Mouse (Mus musculus) left cerebral cortex, postnatal 4 days (tissue): ENCODE data around the gene Prr36. TPM values are rescaled to one million over a fixed set of nuclear protein-coding genes. Genes with fewer than 3 reads are reported as not detected.
A peak's percentile ranks its signal among the peaks of the same experiment; 100 is the strongest.

ENCODE experiments used
- DNase-seq: peaks from one replicate; pipeline ENCODE4 v3.0.0-alpha.2; 2022
- intact Hi-C: fragments of 180-260 bp; cut with DNase I; formaldehyde crosslinking; loops from one replicate; pipeline ENCODE4 v1.15.1; 2025
- total RNA-seq, 2 experiments: library from RNA; stranded (reverse); gene quantifications; 2 replicates each; pipeline ENCODE4 v1.2.3; 2021

The Prr36 gene
- total RNA-seq, 2 experiments from 2014 or later, result 108 to 109 TPM

DNA sequence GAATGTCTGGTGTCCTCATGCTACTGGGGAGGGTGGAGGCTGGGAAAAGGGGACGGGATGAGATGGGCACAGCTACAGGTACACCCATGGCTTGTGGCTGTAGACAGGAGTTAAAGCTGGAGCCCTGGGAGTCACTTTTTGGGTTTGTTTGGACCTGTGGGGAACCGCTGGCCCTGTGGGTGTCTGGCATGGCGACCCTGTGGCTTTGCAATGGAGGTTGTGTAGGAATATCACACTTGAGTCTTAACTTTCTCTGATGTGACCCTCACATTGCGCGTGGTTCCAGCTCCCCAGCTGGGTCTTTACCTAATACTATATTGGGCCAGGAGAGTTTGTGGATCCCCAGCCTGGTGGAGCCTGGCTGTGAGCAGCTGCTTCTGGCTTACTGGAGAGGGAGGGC lies 27.8 kb upstream of the Prr36 start:
- DNase-seq, result no peak
- intact Hi-C loops, result no loop called here

DNA sequence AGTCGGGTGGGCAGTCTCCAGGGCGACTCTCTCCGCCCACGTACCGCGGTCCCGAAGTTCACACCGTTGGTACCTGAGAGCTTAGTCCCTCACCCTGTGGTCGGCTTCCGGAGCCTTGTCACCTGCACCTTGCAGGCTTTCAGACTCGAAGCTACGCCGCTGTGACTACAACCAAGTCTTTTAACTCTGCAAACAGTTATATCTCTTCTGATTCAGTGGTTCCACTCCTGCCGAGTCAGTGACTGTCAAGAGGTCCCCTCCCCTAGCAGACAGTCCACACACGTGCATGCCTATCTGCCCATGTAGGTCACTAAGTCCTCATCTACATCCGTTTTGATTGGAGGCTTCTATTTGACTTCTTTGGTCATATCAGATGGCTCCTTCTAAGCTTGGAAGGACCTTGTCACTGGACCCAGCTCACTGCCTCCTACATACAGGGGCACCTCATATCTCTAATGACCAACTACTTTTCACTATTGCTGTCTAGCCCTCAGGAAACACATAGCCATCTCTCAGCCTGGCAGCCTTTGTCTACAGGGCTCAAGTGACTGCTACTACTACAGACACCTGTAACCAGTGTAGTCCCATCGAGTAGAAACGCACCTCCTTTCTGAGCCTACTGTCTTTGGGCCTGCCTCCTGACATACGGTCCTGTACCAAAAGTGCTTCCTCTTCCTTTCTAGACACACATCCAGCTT lies 22.1 kb upstream of the Prr36 start:
- intact Hi-C loops, result no loop called here
- DNase-seq, result no peak

DNA sequence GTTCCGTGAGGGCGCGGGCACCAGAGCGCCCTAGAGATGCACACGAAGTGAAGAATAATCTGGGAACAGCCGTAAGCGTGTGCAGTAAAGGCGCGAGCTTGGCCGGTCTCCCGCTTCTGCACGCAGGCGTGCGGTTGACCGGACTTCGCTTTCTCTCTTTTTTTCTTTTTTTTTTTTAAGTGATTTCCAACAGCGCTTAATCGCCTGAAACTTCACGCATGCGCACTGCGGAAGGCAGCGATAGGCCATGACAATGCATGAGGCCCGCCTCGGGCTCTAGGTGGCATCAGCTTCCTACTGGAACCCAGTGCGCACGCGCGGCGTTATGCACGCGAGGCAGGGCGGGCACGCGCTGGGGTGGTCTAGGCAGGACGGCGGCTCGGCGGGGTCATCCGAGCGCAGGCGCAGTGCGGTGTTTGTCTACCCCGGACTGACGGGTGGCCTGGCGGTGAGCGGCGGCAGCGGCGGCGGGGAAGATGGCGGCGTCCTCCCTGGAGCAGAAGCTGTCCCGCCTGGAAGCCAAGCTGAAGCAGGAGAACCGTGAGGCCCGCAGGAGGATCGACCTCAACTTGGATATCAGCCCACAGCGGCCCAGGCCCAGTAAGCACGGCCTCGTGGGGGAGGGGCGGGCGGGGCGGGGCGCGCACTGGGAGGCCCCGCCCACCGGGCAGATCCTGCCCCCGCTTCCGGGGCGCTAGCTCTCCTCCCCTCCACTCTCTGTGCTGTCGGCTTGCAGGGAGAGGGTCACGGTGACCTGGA lies 21.4 kb upstream of the Prr36 start, which contains the start of the genes Map2k7 and Gm49320:
Gene Map2k7, plus strand, starts transcription at position 307 of the 759 bp plus-strand sequence.
Gene Gm49320, plus strand, starts transcription at position 432 of the 759 bp plus-strand sequence.
- intact Hi-C loops, result no loop called here
- peak; percentile 100 for DNase-seq

DNA sequence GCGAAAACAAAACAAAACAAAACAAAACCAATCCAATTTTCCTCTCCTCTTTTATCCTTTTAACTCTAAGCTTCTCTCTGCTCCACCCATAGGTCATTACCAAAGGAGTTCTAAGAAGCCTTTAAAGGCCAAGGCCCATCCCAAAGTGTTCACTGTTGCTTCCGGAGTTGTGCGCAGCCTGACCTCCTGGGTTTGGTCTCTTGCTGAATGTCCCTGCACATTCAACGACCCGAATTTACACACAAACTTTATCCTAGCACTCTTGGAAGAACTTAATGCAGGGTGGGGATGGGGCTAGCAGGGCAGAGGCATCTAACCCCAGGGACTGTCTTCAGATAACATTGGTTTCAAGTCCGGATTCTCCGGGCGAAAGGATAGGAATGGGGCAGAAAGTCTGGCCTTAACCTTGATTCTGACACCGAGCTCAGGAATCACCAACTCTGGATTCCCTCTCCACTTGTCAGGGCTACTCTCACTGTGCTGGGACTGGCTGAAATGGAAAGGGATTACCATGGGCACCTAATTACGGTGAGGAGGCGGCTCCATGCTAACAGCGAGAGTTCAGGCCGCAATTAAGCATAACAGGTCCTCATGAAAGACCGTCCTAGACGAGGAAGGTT lies 20.7 kb upstream of the Prr36 start:
- intact Hi-C loops, result no loop called here

DNA sequence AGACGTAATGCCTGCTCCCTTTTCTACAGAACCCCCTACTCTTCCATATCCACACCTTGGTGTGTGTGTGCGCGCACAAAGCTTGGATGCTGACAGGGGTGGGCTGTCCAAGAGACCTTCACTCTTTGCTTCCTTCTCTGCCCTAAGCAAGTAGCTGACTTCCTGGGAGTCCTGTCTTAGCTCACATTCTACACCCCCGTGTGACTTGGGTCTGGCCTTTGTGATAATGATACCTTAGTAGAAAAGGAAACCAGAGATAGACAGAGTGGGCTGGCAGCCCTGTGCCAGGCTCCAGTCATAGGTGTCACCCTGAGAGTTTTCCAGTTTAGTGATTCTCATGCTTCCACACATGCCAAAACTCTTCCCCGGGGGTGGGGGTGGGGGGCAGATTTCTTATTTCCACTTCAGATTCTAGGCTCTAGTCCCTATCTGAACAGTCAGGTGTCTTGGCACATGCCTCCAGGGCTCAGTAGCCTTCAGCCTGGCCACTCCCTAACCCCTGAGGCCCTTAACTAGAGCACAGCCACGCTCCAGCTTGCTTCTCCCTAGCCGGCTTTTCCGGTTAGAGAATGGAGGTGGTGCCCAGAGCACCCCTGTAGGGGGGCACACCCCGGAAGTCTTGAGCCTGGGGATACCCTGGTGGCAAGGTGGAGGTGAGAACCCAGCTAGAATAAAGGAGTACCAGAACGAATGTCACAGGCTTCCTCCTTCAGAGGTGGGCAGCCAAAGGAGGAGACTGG lies 13.5 kb upstream of the Prr36 start:
- DNase-seq, result no peak
- intact Hi-C loops, result no loop called here

More for the DNA sequence above, 20.7 kb upstream of the Prr36 start:
- DNase-seq, result no peak

DNA sequence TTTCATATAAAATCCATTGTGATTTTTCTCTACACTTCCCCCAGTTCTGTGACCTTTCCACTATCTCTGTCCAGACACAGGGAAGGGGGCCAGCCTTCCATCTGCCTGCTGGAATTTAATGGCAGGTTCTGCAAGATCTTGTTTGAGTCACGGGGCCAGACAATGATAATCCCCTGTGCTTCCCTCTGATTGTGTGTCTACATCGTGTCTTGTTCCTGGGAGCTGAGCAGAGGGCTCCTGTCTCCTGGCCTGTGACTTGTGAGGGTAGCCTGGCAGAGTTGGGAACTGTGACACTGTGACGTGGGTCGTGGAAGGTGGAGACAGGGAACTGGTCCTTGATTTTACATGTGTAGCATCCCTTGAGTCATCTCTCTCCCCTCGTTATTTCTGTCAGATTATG lies 12.5 kb upstream of the Prr36 start:
- no peak for DNase-seq
- intact Hi-C loops, result no loop called here

DNA sequence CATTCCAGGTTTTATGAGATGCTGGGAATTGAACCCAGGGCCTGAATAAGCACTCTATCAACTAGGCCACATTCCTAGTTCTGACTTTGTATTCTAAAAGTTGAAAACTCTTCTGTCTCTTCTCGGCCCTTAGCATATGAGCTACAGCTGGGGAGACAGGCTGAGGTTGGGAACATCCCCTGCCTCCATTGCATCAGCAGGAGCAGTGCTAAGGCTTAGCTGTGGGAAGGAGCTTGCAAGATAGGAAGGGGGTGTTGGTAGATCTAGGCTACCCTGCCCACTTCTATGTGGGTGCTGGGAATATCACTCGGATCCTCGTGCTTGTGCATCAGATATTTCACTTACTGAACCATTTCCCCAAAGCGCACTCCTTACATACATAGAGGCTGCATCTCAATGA lies 10.7 kb upstream of the Prr36 start:
- no peak for DNase-seq
- intact Hi-C loops, result no loop called here

DNA sequence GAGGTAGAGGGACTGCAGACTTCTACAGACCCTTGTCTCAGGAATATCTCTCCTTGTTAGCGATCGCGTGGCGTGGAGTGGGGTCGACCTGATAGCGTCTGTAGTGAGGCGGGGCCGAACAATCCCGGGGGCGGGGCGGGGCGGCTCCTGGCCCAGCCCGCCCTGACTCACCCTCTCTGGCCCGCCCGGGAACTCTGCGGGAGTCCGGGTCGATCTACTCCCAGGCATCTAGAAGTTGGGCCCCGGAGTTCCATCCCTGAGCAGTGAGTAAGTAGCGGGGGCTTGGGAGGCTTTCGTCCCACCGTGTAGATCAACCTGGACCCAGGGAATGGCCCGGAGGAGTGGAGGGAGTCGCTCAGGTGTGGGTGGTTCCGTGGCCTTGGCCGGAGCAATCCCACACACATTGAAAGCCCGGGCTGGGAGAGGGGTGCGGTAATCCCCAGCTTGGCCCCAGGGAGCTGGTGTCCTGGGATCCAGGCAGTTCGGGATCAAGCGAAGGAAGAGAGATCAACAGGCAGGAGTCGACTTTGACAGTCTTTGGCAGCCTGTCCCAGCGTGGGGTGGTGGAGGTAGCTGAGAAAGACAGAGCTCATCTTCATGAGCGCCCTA lies 9.6 kb upstream of the Prr36 start, which contains the start of gene Lrrc8e:
Gene Lrrc8e, plus strand, starts transcription at position 89 of the 609 bp plus-strand sequence.
- intact Hi-C loops, result no loop called here

DNA sequence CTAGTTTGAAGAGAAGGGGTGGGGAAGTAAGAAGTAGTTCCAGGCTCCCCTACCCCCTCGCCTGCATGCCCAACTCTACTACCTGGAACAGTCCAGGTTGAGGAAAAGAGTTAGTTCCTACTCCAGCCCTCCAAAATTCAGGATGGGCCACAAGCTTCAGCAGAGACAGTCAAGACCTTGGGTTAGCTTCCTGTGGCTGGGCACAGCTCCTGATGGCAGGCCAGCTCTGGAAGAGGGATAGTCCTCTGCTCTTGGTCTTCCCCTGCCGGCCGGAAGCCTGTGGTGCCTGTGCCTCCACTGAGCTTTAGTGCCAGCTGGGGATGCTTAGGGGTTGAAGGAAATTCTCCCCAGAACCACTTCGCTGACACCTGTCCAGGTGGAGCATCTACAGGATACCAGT lies 9.1 kb upstream of the Prr36 start:
- DNase-seq, result no peak
- intact Hi-C loops, result no loop called here

More for the DNA sequence above, 9.6 kb upstream of the Prr36 start, which contains the start of gene Lrrc8e:
- no peak for DNase-seq

DNA sequence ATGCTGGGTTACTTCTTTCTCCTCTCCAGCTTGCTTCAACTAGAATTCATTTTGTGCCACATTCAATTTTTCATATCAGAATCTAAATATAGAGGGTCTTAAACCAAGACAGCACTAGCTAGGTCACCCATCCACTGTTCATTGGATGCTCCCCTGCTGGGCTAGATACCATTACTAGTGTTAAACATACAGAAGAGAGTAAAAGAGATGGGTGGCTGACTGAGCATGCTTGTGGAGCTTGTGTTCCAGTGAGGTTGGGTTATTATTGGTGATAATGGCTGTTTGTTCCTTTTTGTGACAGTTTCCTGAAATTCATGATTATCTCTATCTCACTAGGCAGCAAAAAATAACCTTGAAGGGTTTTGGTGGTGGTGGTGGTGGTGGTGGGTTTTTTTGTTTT lies 4.8 kb upstream of the Prr36 start:
- intact Hi-C loops, result no loop called here

DNA sequence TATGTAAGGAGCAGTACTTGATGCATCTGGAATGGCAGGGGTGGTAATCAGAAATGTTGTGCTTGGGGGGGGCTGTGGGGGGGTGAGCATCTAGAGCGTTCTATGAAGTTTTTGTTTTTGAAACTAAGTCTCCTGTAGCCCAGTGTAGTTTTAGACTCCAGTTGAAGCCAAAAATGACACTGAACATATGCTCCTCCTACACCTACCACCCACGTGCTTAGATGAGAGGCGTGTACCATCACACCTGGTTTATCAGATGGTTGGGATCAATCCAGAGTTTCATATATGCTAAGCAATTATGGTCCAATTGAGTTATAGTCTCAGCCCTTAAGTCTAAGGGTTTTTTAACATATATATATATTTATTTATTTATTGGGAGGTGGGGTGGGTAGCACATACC lies 2.4 kb upstream of the Prr36 start:
- intact Hi-C loops, result no loop called here
- DNase-seq, result no peak

More for the DNA sequence above, 4.8 kb upstream of the Prr36 start:
- no peak for DNase-seq

DNA sequence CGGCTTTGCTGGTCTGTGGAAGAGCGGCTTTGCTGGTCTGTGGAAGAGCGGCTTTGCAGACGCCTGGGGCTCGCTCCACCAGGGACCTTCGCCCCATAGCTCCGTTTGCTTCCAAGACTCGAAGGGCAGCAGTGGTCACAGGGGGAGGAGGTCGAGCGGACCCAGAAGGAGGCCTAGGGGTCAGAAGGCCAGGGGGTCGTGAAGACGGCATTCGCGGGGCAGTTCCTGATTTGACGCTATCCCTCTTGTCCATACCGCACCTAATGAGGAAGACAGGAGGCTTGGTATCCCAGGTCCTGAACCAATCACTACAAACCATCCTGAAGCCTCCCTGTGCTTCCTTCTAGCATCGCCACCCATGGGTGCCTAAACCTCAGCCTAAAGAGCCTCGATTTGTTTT lies 963 bp downstream of the Prr36 start:
- intact Hi-C loops, result no loop called here
- no peak for DNase-seq

DNA sequence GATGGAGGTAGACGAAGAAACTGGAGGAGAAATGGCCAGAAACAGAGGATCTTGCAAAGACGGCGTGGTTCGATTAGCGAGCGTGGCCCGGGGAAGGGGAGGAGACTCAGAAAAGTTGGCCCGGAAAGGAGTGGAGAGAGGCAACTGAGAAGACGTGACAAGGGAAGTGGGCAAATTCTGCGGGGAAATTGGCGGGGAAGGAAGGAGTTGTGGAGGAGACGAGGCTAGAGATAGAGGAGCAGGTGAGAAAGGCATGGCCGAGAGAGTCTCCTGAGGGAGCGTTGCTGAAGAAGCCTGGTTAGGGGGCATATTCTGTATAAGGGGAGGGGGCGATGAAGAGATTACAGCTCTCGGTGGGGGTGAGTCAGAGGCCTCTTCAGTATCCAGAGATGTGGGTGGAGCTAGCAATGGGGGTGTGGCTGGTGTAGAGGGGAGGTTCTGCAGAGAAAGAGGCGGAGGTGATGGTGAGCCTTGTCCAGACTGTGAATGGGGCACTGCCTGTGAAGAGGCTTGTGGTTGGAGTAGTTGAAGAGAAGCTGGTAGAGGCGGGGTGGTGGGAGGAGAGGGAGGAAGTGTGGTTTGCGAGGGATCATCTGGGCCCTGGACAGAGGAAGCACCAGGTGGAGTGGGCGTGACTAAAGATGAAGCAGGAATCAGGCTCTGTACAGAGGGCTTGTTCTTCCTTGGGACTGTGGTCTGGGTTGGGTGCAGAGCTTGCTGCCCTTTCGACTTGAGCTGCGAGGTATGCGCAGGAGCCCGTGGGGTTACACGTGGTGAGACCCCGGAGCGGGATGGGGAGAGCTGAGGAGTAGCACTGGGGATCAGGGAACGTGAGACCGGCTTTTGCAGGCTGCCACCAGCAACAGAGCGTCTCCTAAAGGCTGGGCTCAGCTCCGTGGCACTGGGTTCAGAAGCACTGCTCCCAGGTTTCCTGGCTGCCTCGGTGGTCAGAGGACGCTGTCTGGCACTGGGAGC lies 3.0 kb downstream of the Prr36 start:
- intact Hi-C loops, result no loop called here
- DNase-seq, result no peak

DNA sequence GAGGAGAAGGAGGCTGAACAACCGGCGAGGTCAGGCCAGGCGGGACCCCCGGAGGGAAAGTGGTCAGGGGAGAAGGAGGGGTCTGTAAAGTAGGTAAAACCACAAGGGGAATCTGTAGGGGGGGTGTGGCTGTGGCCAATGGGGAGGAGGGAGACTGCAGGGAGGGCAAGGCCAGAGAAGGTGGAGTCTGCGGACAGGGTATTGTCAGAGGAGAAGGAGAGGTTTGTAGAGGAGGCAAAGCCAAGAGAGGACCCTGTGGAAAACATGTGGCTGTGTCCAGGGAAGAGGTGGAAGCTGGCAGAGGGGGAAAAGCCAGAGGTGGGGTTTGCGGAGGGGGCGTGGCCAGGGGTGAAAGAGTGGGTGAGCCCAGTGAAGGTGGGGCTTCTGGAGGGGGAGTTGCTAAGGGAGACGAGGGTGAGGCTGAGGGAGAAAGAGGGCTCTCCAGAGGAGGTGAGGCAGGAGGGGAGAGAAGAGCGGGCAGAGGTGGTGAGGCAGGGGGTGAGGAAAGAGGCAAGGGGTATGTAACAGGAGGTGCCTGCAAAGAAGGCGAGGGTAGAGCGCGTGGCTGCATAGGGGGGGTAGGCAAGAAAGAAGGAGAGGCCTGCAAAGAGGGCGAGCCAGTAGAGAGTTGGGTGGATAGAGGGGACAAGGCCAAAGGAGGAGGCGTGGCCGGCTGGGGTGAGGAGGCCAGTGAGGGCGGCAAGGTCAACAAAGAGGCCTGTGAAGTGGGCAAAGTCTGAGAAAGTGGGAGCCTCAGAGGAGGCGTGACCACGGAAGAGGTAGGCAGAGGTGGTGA lies 3.9 kb downstream of the Prr36 start:
- no peak for DNase-seq
- intact Hi-C loops, result no loop called here

DNA sequence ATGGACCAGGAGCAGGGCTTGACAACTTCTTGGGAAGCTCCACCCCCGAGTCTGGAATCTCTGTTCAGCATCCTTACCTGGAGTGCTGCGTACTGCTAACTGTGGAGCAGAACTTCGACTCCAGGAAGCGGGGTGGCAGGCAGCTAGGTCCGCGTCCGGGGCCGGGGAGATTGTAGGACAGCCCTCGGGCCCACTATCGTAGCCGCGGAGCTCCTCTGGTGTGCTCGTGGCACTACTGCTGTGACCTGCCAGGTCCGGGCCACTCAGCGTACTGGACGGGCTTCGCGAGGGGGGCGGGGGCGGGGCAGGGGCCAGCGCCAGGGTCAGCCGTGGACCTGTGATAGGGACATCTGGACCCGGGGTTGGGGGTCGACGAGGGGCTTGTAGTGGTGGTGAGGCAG lies 4.5 kb downstream of the Prr36 start:
- no peak for DNase-seq
- intact Hi-C loops, result no loop called here

DNA sequence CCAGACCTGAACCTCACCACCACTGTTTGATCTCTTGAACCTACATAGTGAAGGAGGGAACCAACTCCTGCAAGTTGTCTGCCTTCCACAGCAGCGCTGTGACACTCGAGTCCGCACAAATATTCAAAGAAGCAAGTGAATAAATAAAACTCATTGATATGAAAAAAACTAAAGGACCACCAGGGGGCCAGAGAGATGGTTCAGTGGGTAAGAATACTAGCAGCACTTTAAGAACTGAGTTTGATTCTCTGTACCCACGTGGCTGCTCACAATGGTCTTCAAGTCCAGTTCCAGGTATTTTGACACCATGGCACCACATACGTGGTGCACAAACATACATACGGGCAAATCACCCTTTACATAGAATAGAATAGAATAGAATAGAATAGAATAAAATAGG lies 6.2 kb downstream of the Prr36 start:
- DNase-seq, result no peak
- intact Hi-C loops, result no loop called here

DNA sequence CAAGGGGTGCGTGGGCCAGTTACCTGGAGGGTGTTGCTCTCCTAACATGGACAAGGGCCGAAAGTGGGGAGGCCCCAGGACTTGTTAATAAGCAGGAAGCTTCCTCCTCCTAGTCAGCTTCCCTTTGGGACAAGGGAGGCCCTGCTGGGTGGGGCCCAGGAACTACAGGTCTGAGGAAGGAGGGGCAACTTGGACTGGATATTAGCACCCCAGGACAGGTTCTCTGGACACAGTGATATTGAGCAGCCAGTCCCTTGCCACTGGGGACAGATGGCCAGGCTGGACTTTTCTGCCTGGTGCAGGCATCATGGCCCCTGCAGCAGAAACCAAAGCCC lies 10.3 kb downstream of the Prr36 start:
- DNase-seq, result no peak
- intact Hi-C loops, result no loop called here

DNA sequence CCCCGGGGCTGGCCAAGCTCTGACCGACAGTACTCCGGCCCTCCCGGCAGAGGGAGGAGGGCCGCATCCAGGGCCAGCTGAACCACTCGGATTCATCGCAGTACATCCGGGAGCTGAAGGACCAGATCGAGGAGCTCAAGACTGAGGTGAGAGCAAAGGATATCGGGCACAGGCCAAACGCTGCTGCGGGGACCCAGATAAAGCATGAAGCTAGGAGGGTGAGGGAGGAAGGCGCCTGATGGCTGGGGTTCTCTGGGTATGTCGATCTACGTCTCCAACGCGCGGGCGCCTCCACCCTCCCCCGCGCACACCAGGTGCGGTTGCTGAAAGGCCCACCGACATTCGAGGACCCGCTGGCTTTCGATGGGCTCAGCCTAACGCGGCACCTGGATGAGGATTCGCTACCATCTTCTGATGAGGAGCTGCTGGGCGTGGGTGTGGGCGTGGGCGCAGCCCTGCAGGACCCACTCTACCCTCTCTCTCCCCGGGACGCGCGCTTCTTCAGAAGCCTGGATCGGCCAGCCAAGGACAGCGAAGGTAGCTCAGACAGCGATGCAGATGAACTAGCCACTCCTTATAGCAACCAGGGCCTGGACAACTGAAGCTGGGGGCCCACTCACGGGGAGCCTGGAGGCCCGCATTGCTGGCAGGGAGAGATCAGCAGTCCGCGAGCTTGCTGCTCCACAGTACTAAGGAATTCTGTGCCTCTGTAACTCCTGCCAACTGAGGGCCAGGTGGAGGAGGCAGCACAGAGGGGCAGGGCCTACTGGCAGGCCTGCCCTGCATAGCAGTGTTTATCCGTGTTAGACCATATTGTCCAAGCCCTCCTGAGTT lies 10.9 kb downstream of the Prr36 start:
- intact Hi-C loops, result no loop called here
- no peak for DNase-seq
